Mouse (Mus musculus): ENCODE measurements around the gene Ggt1.
A peak's percentile ranks its signal among the peaks of the same experiment; 100 is the strongest.
"Not testable (repeated sequence)": the region's sequence is repeated elsewhere in the genome, so short reads cannot be mapped to it uniquely, and the experiment has no call there.

Ggt1 gene

GRCm38 (mm10) chr10:75561071-75561654, at the start of gene Ggt1:
TSS of gene Ggt1 (plus strand) at chr10:75561604.
- DNase-seq, result peak; percentile 54 to 55

- DNase-seq, result no peak
Measured at GRCm38 (mm10) chr10:75511897-75512296, 49.5 kb upstream of the Ggt1 start.

GRCm38 (mm10) chr10:75512796-75513195, 48.6 kb upstream of the Ggt1 start:
- no peak for DNase-seq

GRCm38 (mm10) chr10:75513306-75514067, 47.9 kb upstream of the Ggt1 start:
- no peak for DNase-seq

- no peak for DNase-seq
Measured at GRCm38 (mm10) chr10:75514361-75514760, 47.0 kb upstream of the Ggt1 start.

GRCm38 (mm10) chr10:75515216-75516037, 46.0 kb upstream of the Ggt1 start:
- DNase-seq, result no peak

- no peak for DNase-seq
Measured at GRCm38 (mm10) chr10:75516038-75516723, 45.2 kb upstream of the Ggt1 start.

- no peak for DNase-seq
Measured at GRCm38 (mm10) chr10:75516724-75517072, 44.7 kb upstream of the Ggt1 start.

GRCm38 (mm10) chr10:75517073-75517757, 44.2 kb upstream of the Ggt1 start, which contains the start of gene Snrpd3:
TSS of gene Snrpd3 (plus strand) at chr10:75517551.
- DNase-seq, result peak; percentile 89 to 94

- peak; percentile 97 to 99 for DNase-seq
Measured at GRCm38 (mm10) chr10:75517758-75518143, 43.7 kb upstream of the Ggt1 start, which contains the start of gene Gucd1. TSS of gene Gucd1 (minus strand) at chr10:75517972.

- DNase-seq, result no peak
Measured at GRCm38 (mm10) chr10:75520581-75520980, 40.8 kb upstream of the Ggt1 start.

GRCm38 (mm10) chr10:75521643-75522042, 39.8 kb upstream of the Ggt1 start:
- no peak for DNase-seq

GRCm38 (mm10) chr10:75525450-75525849, 36.0 kb upstream of the Ggt1 start:
- DNase-seq, result not testable (repeated sequence)

GRCm38 (mm10) chr10:75530322-75530721, 31.1 kb upstream of the Ggt1 start:
- no peak for DNase-seq

- DNase-seq, result no peak
Measured at GRCm38 (mm10) chr10:75531532-75532090, 29.8 kb upstream of the Ggt1 start.

- DNase-seq, result no peak
Measured at GRCm38 (mm10) chr10:75534216-75534615, 27.2 kb upstream of the Ggt1 start.

- DNase-seq, result peak; percentile 41 to 54
Measured at GRCm38 (mm10) chr10:75534934-75535333, 26.5 kb upstream of the Ggt1 start.

GRCm38 (mm10) chr10:75535423-75535822, 26.0 kb upstream of the Ggt1 start:
- DNase-seq, result no peak

GRCm38 (mm10) chr10:75536123-75536522, 25.3 kb upstream of the Ggt1 start:
- no peak for DNase-seq

- DNase-seq, result no peak
Measured at GRCm38 (mm10) chr10:75547901-75548300, 13.5 kb upstream of the Ggt1 start.

- DNase-seq, result no peak
Measured at GRCm38 (mm10) chr10:75548486-75548885, 12.9 kb upstream of the Ggt1 start.

GRCm38 (mm10) chr10:75549886-75550285, 11.5 kb upstream of the Ggt1 start:
- DNase-seq, result no peak
